Mouse (Mus musculus) retina, embryonic 14.5 days (tissue): ENCODE measurements around the gene Nrxn2.
A peak's percentile ranks its signal among the peaks of the same experiment; 100 is the strongest.

ENCODE experiments used
- DNase-seq: peaks from one replicate; pipeline ENCODE4 v3.0.0-alpha.2; 2015; ENCODE audit warnings: low spot score

The Nrxn2 gene

GRCm38 (mm10) chr19:6542367-6543034 is 124.0 kb downstream of the Nrxn2 start, which contains the start of gene Slc22a12:
Slc22a12 (minus strand) TSS chr19:6543032.
- DNase-seq, result no peak

GRCm38 (mm10) chr19:6543035-6543383 is 124.5 kb downstream of the Nrxn2 start:
- no peak for DNase-seq

DNA sequence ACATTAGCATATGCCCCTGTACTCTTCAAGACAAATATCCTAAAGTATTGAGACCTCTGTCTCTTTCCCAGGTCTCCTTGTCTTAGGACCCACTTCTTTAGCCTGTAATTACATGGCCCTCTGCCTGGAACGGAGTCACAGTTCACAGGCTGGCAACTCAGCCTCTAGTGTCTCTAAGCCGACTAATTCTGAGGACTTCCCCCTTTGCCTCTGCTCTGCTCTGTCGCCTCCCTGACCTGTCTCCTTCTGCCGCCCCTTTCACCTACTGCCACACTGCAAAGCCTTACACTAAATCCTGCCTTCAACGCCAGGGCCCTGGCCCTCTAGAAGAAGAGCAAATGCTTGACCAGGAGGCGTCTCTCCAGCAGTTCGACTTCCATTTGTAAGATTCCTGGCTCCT is 125.0 kb downstream of the Nrxn2 start:
- no peak for DNase-seq

DNA sequence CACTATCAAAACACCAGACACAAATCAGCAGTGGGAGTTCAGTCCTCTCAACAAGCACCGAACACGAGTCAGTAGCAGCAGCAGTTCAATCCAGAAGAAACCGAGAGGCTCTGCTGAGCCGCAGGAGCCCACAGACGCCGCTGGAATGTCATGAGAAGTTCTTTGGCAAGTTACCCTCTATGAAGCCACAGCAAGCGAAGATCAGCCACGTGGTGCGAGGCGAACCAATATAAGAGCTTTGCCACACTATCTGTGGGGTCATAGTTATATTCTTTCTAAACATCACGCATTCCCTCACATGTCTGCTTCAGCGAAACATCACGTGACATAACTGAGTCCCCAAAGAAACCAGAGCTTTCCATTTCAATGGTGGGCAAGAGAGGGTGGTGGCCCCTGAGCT is 126.2 kb downstream of the Nrxn2 start:
- DNase-seq, result no peak

DNA sequence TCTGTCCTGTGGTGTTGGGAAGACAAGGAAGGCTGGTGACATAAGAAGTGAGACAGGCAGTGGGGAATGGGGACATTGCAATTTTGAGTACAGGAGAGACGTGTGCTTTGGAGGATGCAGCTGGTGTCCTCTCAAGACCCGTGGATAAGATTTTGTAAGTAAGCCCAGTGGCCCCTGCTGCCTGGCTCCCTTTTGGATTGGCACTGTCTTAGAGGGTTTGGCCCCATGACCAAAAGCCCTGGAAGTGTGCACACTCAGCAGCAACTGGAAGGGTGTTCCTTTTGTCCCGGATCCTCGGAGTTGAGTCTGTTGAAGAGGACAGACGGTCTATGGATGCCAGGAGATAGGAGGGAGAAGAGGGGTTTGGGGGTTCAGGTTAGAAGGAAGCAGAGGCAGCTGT is 127.0 kb downstream of the Nrxn2 start:
- no peak for DNase-seq

DNA sequence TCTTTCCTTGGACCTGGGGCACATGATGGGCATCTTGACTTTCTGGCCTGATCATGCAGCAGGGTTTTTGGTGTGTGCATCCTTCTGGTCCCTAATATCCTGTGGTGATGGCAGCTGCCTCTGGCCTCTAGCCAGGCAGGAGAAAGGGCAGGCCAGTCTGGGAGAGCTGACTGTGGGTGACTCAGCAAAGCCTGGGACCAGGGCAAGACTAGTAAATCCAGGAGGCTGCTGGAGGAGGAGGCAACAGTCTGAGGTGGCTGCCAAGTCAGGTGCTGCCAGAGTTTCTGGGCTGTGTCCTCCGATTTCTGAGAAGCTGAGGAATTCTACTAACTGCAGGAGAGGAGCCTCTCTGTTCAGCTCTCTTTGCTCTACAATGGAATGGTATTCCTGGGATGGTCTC is 127.6 kb downstream of the Nrxn2 start:
- DNase-seq, result no peak

GRCm38 (mm10) chr19:6547801-6548200 is 129.3 kb downstream of the Nrxn2 start:
- no peak for DNase-seq

DNA sequence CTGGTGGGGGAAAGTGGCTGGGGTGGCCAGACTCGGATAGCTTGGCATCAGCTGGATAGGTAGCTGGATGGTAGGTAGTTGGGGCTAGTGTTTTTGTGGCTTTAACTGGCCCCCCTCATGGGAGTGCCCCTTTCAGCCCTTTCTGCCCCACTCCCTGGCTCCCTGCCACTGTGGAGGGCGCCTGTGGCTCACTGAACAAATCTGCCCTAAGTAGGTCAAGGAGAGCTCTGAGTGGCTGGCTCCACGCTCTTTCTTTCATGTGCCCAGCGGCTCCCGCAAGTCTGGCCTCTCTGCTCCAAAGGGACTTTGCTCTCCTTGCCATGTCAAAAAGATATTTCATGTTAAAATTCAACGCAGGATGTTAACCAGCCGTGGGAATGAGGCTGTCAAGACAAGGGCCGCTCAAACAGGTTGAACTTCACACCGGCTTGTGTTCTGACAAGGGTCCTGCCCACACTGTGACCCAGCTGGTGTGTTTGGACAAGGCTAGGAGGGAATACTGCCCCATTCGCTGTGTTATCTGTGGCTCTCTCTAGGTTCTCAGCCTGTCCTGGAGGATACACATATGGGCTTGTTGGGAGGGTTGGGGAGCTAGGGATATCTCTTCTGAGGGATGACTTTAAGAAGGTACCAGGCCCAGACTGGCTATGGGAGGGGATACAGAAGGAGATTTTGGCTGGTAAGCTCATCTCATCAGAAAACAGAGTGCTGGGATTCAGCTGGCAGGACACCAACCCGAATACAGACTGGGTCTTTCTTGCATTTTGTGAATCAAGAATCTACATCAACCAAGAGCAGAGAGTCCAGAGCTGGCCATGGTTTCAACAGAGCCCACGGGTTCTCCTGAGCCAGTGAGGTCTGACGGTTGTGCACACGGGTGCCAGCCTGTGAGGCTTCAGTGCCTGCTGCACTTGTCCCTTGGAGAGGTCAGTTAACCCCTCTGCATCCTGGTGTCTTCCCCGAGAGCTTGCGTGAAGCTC is 130.2 kb downstream of the Nrxn2 start:
- peak; percentile 48 for DNase-seq

DNA sequence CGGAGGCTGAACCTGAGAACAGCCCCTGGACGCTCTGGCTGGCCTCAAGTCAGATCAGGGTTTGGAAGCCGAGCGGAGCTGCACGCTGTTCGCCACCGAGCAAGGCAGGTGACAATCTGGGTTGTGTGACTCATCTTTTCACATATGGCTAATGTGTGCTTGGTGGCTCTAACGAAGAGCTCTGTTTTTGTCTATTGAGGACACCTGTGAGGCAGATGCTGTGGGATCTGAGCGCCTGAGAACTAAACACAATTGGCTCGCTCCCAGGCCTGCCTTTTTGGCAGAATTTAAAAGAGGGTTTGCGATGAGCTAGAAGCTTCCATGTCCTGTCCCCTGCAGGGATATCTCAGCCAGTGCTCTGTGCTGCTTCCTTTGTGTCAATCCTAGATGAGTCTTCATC is 131.0 kb downstream of the Nrxn2 start:
- DNase-seq, result no peak

GRCm38 (mm10) chr19:6551215-6551614 is 132.7 kb downstream of the Nrxn2 start:
- no peak for DNase-seq

DNA sequence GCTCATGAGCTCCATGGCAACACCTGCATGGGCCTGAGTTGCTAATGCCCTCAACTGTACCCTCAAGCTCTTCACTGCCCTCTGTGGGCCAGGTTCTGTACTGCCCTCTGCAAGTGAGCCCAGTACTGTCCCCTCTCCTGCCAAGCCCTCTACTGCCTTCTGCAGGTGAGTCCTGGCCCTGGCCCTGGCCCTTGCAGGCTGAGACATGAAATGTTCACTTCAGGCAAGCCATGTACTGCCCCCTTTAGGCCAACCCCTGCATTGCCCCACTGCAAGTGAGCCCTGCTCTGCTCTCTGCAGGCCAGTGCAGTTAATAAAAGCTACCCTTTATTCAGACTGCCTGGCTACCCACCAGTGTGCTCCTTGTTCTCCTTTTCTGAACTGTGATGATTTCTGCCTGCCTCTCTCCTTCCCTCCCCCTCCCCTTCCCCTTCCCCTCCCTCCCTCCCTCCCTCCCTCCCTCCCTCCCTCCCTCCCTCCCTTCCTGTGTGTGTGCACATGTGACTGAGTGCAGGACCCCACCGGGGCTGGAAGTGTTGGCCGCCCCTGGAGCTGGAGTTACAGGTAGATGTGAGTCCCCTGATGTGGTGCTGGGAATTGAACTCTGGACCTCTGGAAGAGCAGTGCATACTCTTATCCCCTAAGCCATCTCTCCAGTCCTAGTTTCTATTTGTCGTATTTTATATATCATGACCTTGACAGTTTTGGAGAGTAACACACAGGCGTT is 133.9 kb downstream of the Nrxn2 start:
- no peak for DNase-seq

DNA sequence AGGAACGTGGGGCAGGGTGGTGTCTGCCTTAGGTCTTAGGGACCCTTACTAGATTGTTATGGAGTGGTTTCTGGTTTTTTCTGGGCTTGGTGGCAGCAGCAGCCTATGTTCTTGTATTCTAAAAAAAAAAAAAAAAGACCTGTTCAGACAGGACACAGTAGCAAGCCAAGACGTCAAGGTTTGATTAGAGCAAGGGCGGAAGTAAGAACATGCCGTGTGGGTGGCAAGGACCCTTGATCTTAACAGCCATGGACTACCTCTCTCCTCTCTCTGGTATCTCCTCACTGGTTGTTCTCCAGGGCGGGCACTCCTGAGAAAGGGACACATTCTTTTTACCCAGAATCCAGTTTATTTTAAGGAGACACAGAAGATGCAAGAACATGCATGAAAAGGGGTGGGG is 134.6 kb downstream of the Nrxn2 start:
- no peak for DNase-seq

GRCm38 (mm10) chr19:6553819-6554582 is 135.5 kb downstream of the Nrxn2 start:
- DNase-seq, result no peak

DNA sequence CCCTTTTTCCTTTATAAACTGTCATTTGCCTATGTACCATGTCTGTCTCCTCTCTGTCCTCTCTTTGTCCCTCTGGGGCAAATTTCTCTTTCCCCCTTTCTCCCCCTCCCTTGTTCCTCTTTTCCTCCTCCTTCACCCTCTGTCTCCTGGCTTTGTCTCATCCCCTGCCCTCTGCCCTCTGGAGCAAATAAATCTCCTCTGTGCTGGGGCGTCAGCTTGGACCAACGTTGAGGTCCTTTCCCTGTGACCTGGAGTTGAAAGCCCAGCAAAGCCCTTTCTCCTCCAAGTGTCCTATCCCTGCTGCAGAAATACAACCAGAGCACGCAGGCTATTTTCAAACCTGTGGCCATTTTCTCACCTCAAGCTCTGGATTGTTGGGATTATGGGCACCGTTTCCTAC is 141.0 kb downstream of the Nrxn2 start:
- no peak for DNase-seq

DNA sequence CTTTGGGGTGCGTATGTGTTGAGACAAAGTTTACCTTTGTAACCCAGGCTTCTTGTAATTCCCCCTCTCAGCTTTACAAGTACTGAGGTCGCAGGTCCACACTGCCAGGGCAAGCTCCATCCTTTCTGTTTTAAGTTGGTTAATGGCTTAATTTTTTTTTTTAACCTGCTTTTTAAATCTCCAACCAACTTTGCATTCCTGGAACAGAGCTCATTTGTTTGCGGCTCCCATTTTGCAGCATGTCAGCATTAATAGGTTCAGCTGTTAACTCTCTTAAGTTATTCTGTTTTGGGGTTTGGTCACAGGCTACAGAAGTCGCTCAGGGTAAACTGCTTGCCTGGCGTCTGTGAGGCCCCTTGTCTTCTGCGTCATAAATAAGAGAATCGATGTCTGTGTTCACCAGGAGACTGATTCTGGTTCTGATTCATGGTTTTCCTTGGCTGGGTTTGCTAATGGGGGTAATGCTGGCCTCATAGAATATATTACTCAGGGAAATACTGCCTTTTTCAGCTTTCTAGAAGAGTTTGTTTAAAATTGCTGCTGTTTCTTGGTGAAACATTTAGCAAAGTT is 141.8 kb downstream of the Nrxn2 start:
- DNase-seq, result no peak

DNA sequence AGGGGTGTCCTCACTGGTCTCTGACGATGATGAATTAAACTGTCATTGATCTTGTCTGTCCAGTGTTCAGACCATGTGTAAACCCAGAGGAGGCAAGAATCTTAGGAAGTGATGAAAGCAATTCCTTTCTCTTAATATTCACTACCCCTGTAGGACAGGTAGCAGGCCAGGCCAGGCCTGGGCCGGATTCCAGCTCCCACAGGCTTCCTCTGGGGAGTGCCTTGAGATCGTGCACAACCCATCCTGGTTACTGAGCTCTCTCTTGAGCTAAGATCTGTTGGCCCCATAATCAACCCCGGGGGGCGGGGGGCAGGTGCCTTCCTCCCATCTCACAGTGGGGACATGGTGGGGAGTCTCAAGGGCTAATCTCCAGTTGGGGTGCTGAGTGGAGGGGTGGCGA is 146.6 kb downstream of the Nrxn2 start:
- DNase-seq, result no peak

DNA sequence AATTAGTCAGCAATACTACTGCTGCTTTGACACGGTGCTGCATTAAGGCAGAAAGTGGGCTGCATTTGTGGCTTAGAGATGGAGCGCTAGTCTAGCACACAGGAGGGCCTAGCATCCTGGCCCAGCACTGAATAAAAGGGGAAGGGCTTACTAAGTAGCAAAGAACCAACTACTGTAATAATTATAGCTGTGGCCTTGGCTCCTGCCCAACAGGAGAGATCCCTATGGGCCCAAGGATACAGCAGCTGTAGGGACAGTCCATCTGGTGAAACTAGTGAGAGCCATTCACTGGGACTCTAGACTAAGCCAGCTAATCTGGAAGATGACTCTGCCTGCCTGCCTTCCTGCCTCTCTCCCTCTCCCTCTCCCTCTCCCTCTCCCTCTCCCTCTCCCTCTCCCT is 147.9 kb downstream of the Nrxn2 start:
- no peak for DNase-seq

DNA sequence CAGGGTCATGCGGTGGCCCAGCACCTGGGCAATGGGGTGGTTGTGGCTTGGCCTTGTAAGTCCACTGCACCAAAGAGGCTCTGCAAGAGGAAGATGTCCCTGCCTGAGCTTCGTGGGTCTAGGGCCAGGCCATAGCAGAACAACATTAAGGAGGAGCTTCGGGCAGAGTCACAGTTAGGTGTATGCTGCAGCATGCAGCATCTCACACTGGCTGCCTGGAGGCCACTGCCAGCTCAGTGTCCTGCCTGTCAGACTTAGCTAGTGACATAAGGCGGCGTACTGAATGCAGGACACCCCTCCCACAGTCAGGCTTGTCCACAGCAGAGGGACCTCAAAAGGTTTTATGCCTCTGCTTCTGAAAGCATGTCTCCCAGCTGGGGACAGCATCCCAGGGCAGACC is 150.5 kb downstream of the Nrxn2 start:
- DNase-seq, result no peak

- DNase-seq, result no peak
Measured at GRCm38 (mm10) chr19:6569561-6569960, 151.0 kb downstream of the Nrxn2 start.

DNA sequence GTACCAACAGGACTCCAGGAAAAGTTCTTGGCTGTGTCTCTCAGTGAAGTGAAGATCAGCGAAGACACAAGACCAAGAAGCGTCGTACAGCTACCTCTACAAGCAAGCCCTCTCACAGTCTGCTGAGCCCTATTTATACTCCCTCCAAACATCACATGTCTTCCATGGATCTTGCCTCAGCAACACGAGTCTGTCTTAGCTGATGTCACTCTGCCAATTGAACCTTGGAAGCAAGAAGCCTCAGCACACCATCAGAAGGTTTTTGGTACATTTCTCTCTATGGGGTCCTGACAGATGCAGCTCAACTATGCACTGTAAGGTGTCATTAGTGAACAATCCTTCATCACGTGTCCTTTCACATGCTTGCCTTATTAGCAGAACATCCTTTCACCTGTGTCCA is 152.9 kb downstream of the Nrxn2 start:
- no peak for DNase-seq

GRCm38 (mm10) chr19:6572001-6572400 is 153.5 kb downstream of the Nrxn2 start:
- no peak for DNase-seq
